Mouse (Mus musculus) intestine, embryonic 15.5 days (tissue): ENCODE results near the gene D130043K22Rik. TPM values are rescaled to one million over a fixed set of nuclear protein-coding genes. Genes with fewer than 3 reads are reported as not detected.
A peak's percentile ranks its signal among the peaks of the same experiment; 100 is the strongest.

Experiments
- ATAC-seq: fragments of 200-750 bp; cut with Nextera tagmentation; 2 replicates; pipeline ENCODE4 v1.8.0; 2017; ENCODE audit warnings: moderate TSS enrichment, moderate library complexity
- H3K27ac ChIP-seq: fragments of 300-500 bp; sonication (generic); 2 replicates; pipeline ENCODE4 v1.5.1; 2015; ENCODE audit warnings: mild to moderate bottlenecking, inconsistent platforms
- H3K27me3 ChIP-seq: fragments of 300-500 bp; sonication (generic); replicated peaks from 2 replicates; pipeline ENCODE4 v1.6.1; 2015; ENCODE audit warnings: inconsistent platforms
- H3K36me3 ChIP-seq: fragments of 300-500 bp; sonication (generic); 2 replicates; pipeline ENCODE4 v1.6.1; 2015; ENCODE audit warnings: inconsistent platforms
- H3K4me1 ChIP-seq: fragments of 300-500 bp; sonication (generic); replicated peaks from 2 replicates; pipeline ENCODE4 v1.6.1; 2015; ENCODE audit warnings: inconsistent platforms
- H3K4me2 ChIP-seq: fragments of 300-500 bp; sonication (generic); replicated peaks from 2 replicates; pipeline ENCODE4 v1.6.1; 2015; ENCODE audit warnings: mild to moderate bottlenecking, inconsistent platforms
- H3K4me3 ChIP-seq: fragments of 300-500 bp; sonication (generic); replicated peaks from 2 replicates; pipeline ENCODE4 v1.5.1; 2015; ENCODE audit warnings: inconsistent platforms
- H3K9ac ChIP-seq: fragments of 300-500 bp; sonication (generic); 2 replicates; pipeline ENCODE4 v1.6.1; 2015; ENCODE audit warnings: inconsistent platforms
- H3K9me3 ChIP-seq: fragments of 300-500 bp; sonication (generic); 2 replicates; pipeline ENCODE4 v1.6.1; 2016; ENCODE audit warnings: inconsistent platforms
- WGBS: fragments of 180-500 bp; shearing (Covaris S2); methylation state at CpG from one replicate; pipeline ENCODE4 v1.1.7; 2015; 5-methylcytosine and 5-hydroxymethylcytosine counted together
- polyA plus RNA-seq: library from polyadenylated mRNA; unstranded; fragments of >200 nt; fragmentation: Nextera tagmentation; extraction: Ambion mirVana; gene quantifications from 2 replicates; pipeline ENCODE4 v1.2.1, GENCODE M21; 2015

Gene D130043K22Rik
- polyA plus RNA-seq, 1 experiment from 2014 or later: 1.2 TPM

- Histone ChIP-seq H3K27me3 (no peaks in the 10 kb centered on the region), H3K36me3 (peaks cover 10% of the 10 kb centered on the region; the same call in 1 of the 2 replicates), H3K4me1 (no peaks in the 10 kb centered on the region), H3K4me2 (no peak overlapping the region), H3K9me3 (no peaks in the 10 kb centered on the region), H3K27ac (no peak overlapping the region), H3K9ac (no peak overlapping the region), H3K4me3 (no peak overlapping the region)
- peak; percentile 55 for ATAC-seq
- WGBS: 66% methylated on average over 4 of the region's 4 CpGs
Measured at GRCm38 (mm10) chr13:24914915-24915314, 70.0 kb downstream of the D130043K22Rik start.

GRCm38 (mm10) chr13:24915831-24916230, 70.9 kb downstream of the D130043K22Rik start:
- H3K27ac ChIP-seq: no peak overlapping the region
- ATAC-seq: no peak
- no peaks in the 10 kb centered on the region for H3K27me3 ChIP-seq
- no peak overlapping the region for H3K9ac ChIP-seq
- H3K4me3 ChIP-seq: no peak overlapping the region
- H3K4me2 ChIP-seq: no peak overlapping the region
- WGBS: 69% methylated on average over 13 of the region's 13 CpGs
- no peaks in the 10 kb centered on the region for H3K9me3 ChIP-seq
- peaks cover 10% of the 10 kb centered on the region; the same call in 1 of the 2 replicates for H3K36me3 ChIP-seq
- no peaks in the 10 kb centered on the region for H3K4me1 ChIP-seq

- Histone ChIP-seq H3K4me1 (no peaks in the 10 kb centered on the region), H3K9ac (no peak overlapping the region), H3K27ac (no peak overlapping the region), H3K4me3 (no peak overlapping the region), H3K4me2 (no peak overlapping the region), H3K9me3 (no peaks in the 10 kb centered on the region), H3K36me3 (peaks cover 8% of the 10 kb centered on the region; the same call in 1 of the 2 replicates), H3K27me3 (no peaks in the 10 kb centered on the region)
- ATAC-seq: peak; percentile 92
- WGBS: 30% methylated on average over 5 of the region's 5 CpGs
Measured at GRCm38 (mm10) chr13:24920333-24920977, 75.5 kb downstream of the D130043K22Rik start.

- H3K4me1 ChIP-seq: no peaks in the 10 kb centered on the region
- H3K27ac ChIP-seq: no peak overlapping the region
- H3K4me2 ChIP-seq: no peak overlapping the region
- H3K36me3 ChIP-seq: peaks cover 8% of the 10 kb centered on the region; the same call in 1 of the 2 replicates
- H3K27me3 ChIP-seq: no peaks in the 10 kb centered on the region
- no peak overlapping the region for H3K9ac ChIP-seq
- WGBS: 62% methylated on average over 6 of the region's 6 CpGs
- H3K4me3 ChIP-seq: no peak overlapping the region
- no peaks in the 10 kb centered on the region for H3K9me3 ChIP-seq
- no peak for ATAC-seq
Measured at GRCm38 (mm10) chr13:24921281-24921680, 76.3 kb downstream of the D130043K22Rik start.

GRCm38 (mm10) chr13:24923991-24924390, 79.1 kb downstream of the D130043K22Rik start:
- H3K4me3 ChIP-seq: no peak overlapping the region
- H3K9me3 ChIP-seq: no peaks in the 10 kb centered on the region
- H3K27ac ChIP-seq: no peak overlapping the region
- WGBS: 85% methylated on average over 5 of the region's 5 CpGs
- H3K36me3 ChIP-seq: peaks cover 8% of the 10 kb centered on the region; the same call in 1 of the 2 replicates
- H3K4me2 ChIP-seq: no peak overlapping the region
- no peaks in the 10 kb centered on the region for H3K27me3 ChIP-seq
- no peak overlapping the region for H3K9ac ChIP-seq
- H3K4me1 ChIP-seq: no peaks in the 10 kb centered on the region
- ATAC-seq: no peak

- no peak overlapping the region for H3K4me3 ChIP-seq
- H3K9ac ChIP-seq: no peak overlapping the region
- no peaks in the 10 kb centered on the region for H3K27me3 ChIP-seq
- H3K9me3 ChIP-seq: no peaks in the 10 kb centered on the region
- H3K36me3 ChIP-seq: no peaks in the 10 kb centered on the region
- no peaks in the 10 kb centered on the region for H3K4me1 ChIP-seq
- no peak overlapping the region for H3K27ac ChIP-seq
- ATAC-seq: no peak
- H3K4me2 ChIP-seq: no peak overlapping the region
Measured at GRCm38 (mm10) chr13:24930591-24930990, 85.7 kb downstream of the D130043K22Rik start.

- ATAC-seq: no peak
- WGBS: 91% methylated on average over 7 of the region's 7 CpGs
Measured at GRCm38 (mm10) chr13:24933199-24933598, 88.3 kb downstream of the D130043K22Rik start.

GRCm38 (mm10) chr13:24936772-24937107, 91.8 kb downstream of the D130043K22Rik start:
- 33% methylated on average over 5 of the region's 5 CpGs for WGBS
- peak overlapping the region; percentile 81 for H3K4me2 ChIP-seq
- no peak for ATAC-seq

More at GRCm38 (mm10) chr13:24933199-24933598, 88.3 kb downstream of the D130043K22Rik start:
- H3K27me3 ChIP-seq: no peaks in the 10 kb centered on the region
- H3K4me2 ChIP-seq: no peak overlapping the region
- H3K4me1 ChIP-seq: no peaks in the 10 kb centered on the region
- no peak overlapping the region for H3K4me3 ChIP-seq
- H3K9me3 ChIP-seq: no peaks in the 10 kb centered on the region
- H3K27ac ChIP-seq: no peak overlapping the region
- H3K9ac ChIP-seq: no peak overlapping the region
- H3K36me3 ChIP-seq: no peaks in the 10 kb centered on the region

GRCm38 (mm10) chr13:24937108-24937838, 92.3 kb downstream of the D130043K22Rik start, which contains the start of gene Aldh5a1:
Aldh5a1 (minus strand) TSS chr13:24937661.
- no peaks in the 10 kb centered on the region for H3K4me1 ChIP-seq
- peak within 1 kb of the TSS; percentile 83 for H3K4me3 ChIP-seq
- peak; percentile 87 for ATAC-seq
- H3K27me3 ChIP-seq: no peaks in the 10 kb centered on the region
- peak within 1 kb of the TSS; percentile 91 for H3K9ac ChIP-seq
- WGBS: under 1% methylated on average over 72 of the region's 75 CpGs
- peak within 1 kb of the TSS; percentile 81 for H3K4me2 ChIP-seq
- H3K9me3 ChIP-seq: no peaks in the 10 kb centered on the region
- no peaks in the 10 kb centered on the region for H3K36me3 ChIP-seq
- peak within 1 kb of the TSS; percentile 93 for H3K27ac ChIP-seq

More at GRCm38 (mm10) chr13:24936772-24937107, 91.8 kb downstream of the D130043K22Rik start:
- Histone ChIP-seq H3K9me3 (no peaks in the 10 kb centered on the region), H3K9ac (peak overlapping the region; percentile 91), H3K27me3 (no peaks in the 10 kb centered on the region), H3K36me3 (no peaks in the 10 kb centered on the region), H3K4me1 (no peaks in the 10 kb centered on the region), H3K27ac (peak overlapping the region; percentile 93; the same call in 1 of the 2 replicates), H3K4me3 (peak overlapping the region; percentile 83)

GRCm38 (mm10) chr13:24937839-24938166, 92.9 kb downstream of the D130043K22Rik start:
- Histone ChIP-seq H3K4me1 (no peaks in the 10 kb centered on the region), H3K27me3 (no peaks in the 10 kb centered on the region), H3K4me3 (peak overlapping the region; percentile 83), H3K4me2 (peak overlapping the region; percentile 81), H3K36me3 (no peaks in the 10 kb centered on the region), H3K27ac (peak overlapping the region; percentile 93), H3K9ac (peak overlapping the region; percentile 91), H3K9me3 (no peaks in the 10 kb centered on the region)
- 15% methylated on average over 12 of the region's 12 CpGs for WGBS
- ATAC-seq: peak; percentile 51

GRCm38 (mm10) chr13:24938683-24939082, 93.7 kb downstream of the D130043K22Rik start:
- Histone ChIP-seq H3K27ac (no peak overlapping the region), H3K9ac (no peak overlapping the region), H3K4me2 (0 out of 2 replicates have a peak overlapping the region, but pooled peaks have one; percentile 81), H3K36me3 (no peaks in the 10 kb centered on the region), H3K4me1 (no peaks in the 10 kb centered on the region), H3K4me3 (no peak overlapping the region), H3K27me3 (no peaks in the 10 kb centered on the region), H3K9me3 (no peaks in the 10 kb centered on the region)
- 35% methylated on average over 9 of the region's 9 CpGs for WGBS
- no peak for ATAC-seq

- WGBS: 91% methylated on average over 9 of the region's 9 CpGs
- H3K4me1 ChIP-seq: no peaks in the 10 kb centered on the region
- no peaks in the 10 kb centered on the region for H3K27me3 ChIP-seq
- H3K9me3 ChIP-seq: no peaks in the 10 kb centered on the region
- H3K4me2 ChIP-seq: no peak overlapping the region
- no peak overlapping the region for H3K4me3 ChIP-seq
- H3K27ac ChIP-seq: no peak overlapping the region
- H3K9ac ChIP-seq: no peak overlapping the region
- no peak for ATAC-seq
- H3K36me3 ChIP-seq: no peaks in the 10 kb centered on the region
Measured at GRCm38 (mm10) chr13:24939472-24939871, 94.5 kb downstream of the D130043K22Rik start.
